8 mouse cellular contexts compared by ENCODE assay signal in genomic region chr17:79614691-79615588, GRCm38 (mm10). TPM values are rescaled to one million over a fixed set of nuclear protein-coding genes. Genes with fewer than 3 reads are reported as not detected.
DNase-seq lines count a peak whose midpoint lies in the region; ATAC-seq and TF ChIP-seq lines count a peak whose summit lies in the region.

No protein-coding gene starts in this region.

- TF ChIP-seq EP300 in lung, postnatal 0 days (IDR thresholded peaks at IDR 0.05): no peak

- peak; percentile 15 for DNase-seq in MN1 (ENCODE audit: low spot score)
- DNase-seq in cerebellum, adult 8-10 months: peak; percentile 81
- peak; percentile 82 for DNase-seq in hindbrain, embryonic 10.5 days (ENCODE audit: low spot score)
- DNase-seq in layer of hippocampus, postnatal 10 days (ENCODE audit: low spot score in 2 of 2): peak; percentile 72 to 78
- DNase-seq in lung, postnatal 0 days (ENCODE audit: low spot score): peak; percentile 76
- peak; percentile 67 for DNase-seq in ovary, postnatal 10 days (ENCODE audit: low spot score)
- peak; percentile 63 for DNase-seq in thymus, postnatal 0 days (ENCODE audit: low spot score)

- no peaks in the 10 kb centered on the region for H3K27me3 ChIP-seq in hindbrain, embryonic 10.5 days (ENCODE audit: insufficient read depth, poor library complexity, severe bottlenecking)
- no peaks in the 10 kb centered on the region for H3K27me3 ChIP-seq in lung, postnatal 0 days (replicated peaks; ENCODE audit: insufficient read depth, low read length)

- H3K27ac ChIP-seq in hindbrain, embryonic 10.5 days: peak overlapping the region; percentile 98
- peak overlapping the region; percentile 92 for H3K27ac ChIP-seq in lung, postnatal 0 days (ENCODE audit: low read length)

- 2% methylated on average over 57 of the region's 57 CpGs for WGBS in hindbrain, embryonic 10.5 days
- WGBS in lung, postnatal 0 days: 8% methylated on average over 17 of the region's 57 CpGs

- H3K9me3 ChIP-seq in hindbrain, embryonic 10.5 days: no peaks in the 10 kb centered on the region
- no peaks in the 10 kb centered on the region for H3K9me3 ChIP-seq in lung, postnatal 0 days (ENCODE audit: low read length)

- H3K9ac ChIP-seq in lung, postnatal 0 days (replicated peaks; ENCODE audit: low read depth): peak overlapping the region; percentile 63

- peaks cover 16% of the 10 kb centered on the region for H3K4me1 ChIP-seq in hindbrain, embryonic 10.5 days (replicated peaks)
- H3K4me1 ChIP-seq in lung, postnatal 0 days (ENCODE audit: insufficient read depth, low read depth, low read length): no peaks in the 10 kb centered on the region

- no peaks in the 10 kb centered on the region for H3K36me3 ChIP-seq in hindbrain, embryonic 10.5 days
- H3K36me3 ChIP-seq in lung, postnatal 0 days (ENCODE audit: insufficient read depth, low read length): no peaks in the 10 kb centered on the region

- H3K4me2 ChIP-seq in lung, postnatal 0 days (replicated peaks; ENCODE audit: low read depth, low read length): peak overlapping the region; percentile 82

- TF ChIP-seq CTCF in lung, postnatal 0 days (IDR thresholded peaks at IDR 0.05): peak; percentile 8; the same call in 1 of the 2 replicates

- peak overlapping the region; percentile 89 for H3K4me3 ChIP-seq in hindbrain, embryonic 10.5 days
- peak overlapping the region; percentile 72 for H3K4me3 ChIP-seq in lung, postnatal 0 days (ENCODE audit: low read depth, low read length)

- peak; percentile 96 for ATAC-seq in frontal cortex, adult (ENCODE audit: low TSS enrichment)
- peak; percentile 89 for ATAC-seq in lung, postnatal 0 days

RNA-seq across cellular contexts. Expression of gene Rmdn2, which starts 3.3 kb away (rescaled TPM):
- polyA plus RNA-seq in hindbrain, embryonic 10.5 days (2016; fragmentation: Nextera tagmentation; extraction: Ambion mirVana): 5.0 and 6.2 TPM in 2 replicates
- total RNA-seq in layer of hippocampus, postnatal 10 days (2021): 10 to 100 TPM; 10.6 to 12.8 TPM
- polyA plus RNA-seq in lung, postnatal 0 days (2015; fragmentation: Nextera tagmentation; extraction: Ambion mirVana): 38.7 and 58.1 TPM in 2 replicates
- 5.3 and 5.5 TPM in 2 replicates for polyA plus RNA-seq in thymus, postnatal 0 days (2015; fragmentation: Nextera tagmentation; extraction: Ambion mirVana)

Comparison
In these comparisons a context has a peak if more than half of its experiments do, and no peak if none do; other contexts are left out.
1. Peak in every context shown above with its lines: DNase-seq, ATAC-seq, H3K4me3 ChIP-seq and H3K27ac ChIP-seq.
2. DNase-seq: peak in every context shown above with its lines; median percentile 82 in hindbrain, embryonic 10.5 days; 81 in cerebellum, adult 8-10 months; 76 in lung, postnatal 0 days; 75 in layer of hippocampus, postnatal 10 days; 67 in ovary, postnatal 10 days; 63 in thymus, postnatal 0 days; 15 in MN1.